Mouse (Mus musculus) adrenal gland, adult 2 months (tissue): ENCODE data around the gene Gm43552. TPM values are rescaled to one million over a fixed set of nuclear protein-coding genes. Genes with fewer than 3 reads are reported as not detected.

Experiments
- DNase-seq: peaks from one replicate; pipeline ENCODE4 v3.0.0; 2021
- polyA plus RNA-seq: library from polyadenylated mRNA; depleted of rRNA; stranded (reverse); fragments of >200 nt; gene quantifications from 2 replicates; pipeline ENCODE4 v1.2.3, GENCODE M21; 2012
- total RNA-seq, 2 experiments: library from RNA; stranded (reverse); gene quantifications; 2 replicates each; pipeline ENCODE4 v1.2.3; 2021

The Gm43552 gene
- total and polyA plus RNA-seq, 3 experiments: 1.2 to 8.3 TPM; not detected in 1

GRCm38 (mm10) chr5:65438041-65438440 is 54.6 kb downstream of the Gm43552 start:
- DNase-seq: no peak

GRCm38 (mm10) chr5:65435806-65436561 is 56.6 kb downstream of the Gm43552 start, which contains the start of gene Ugdh:
TSS of gene Ugdh (minus strand) at chr5:65435949.
- peak; percentile 99 for DNase-seq

GRCm38 (mm10) chr5:65435363-65435805 is 57.2 kb downstream of the Gm43552 start:
- no peak for DNase-seq

- DNase-seq: no peak
These were observed 57.9 kb downstream of the Gm43552 start for GRCm38 (mm10) chr5:65434471-65435362.

- no peak for DNase-seq
These were observed 63.2 kb downstream of the Gm43552 start for GRCm38 (mm10) chr5:65429441-65429840.

DNA sequence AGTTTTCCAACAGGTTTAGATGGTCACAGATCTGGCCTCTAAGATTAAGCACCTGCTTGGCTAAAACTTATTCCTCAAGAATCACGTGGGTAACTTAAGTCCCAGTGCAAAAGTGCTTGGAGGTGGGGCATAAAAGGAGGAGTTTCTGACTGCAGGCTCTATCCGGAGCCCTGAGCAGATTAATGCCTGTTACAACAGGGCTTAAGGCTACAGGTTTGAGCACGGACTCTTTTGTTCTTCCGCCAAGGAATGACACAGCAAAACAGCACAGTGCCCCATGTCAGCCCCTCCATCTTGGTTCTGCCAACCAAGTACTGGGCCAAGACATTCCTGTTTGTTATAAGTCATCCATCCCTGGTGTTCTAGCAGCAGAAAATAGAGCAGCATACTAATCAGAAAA is 64.3 kb downstream of the Gm43552 start:
- DNase-seq: no peak

DNA sequence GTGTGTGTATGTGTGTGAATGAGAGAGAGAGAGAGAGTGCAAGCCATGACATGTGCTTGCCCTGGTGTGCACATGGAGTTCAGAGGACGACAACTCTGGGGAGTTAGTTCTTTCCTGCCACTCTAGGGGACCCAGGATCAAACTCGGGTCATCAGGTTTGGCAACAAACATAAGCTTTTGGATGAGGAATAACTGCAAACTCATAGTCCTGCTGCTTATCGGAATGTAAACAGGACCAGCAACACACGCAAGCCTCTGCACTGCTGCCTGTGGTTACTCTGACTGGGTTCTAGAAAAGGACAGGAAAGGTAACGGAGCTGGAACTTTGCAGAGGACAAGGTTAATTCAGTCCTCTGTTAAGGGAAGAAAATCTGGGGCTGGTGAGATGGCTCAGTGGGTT is 67.4 kb downstream of the Gm43552 start:
- no peak for DNase-seq

DNA sequence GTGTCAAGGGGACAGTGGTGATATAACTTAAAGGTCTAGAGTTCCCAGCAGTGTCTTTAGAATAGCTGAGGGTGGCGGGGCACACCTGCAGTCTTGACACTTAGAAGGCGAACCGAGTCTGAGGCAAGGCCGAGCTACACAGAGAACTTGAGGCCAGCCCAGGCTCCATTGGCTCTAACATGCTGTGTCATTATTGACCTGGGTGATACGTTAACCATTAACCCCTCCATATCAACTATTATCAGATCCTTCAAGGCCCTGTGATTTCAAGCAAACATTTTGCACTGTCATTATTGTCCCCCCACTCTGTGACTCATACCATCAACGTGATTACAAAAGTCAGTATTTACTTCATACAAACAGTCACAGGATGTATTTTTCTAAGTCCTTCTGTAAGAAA is 68.4 kb downstream of the Gm43552 start:
- peak; percentile 49 for DNase-seq

DNA sequence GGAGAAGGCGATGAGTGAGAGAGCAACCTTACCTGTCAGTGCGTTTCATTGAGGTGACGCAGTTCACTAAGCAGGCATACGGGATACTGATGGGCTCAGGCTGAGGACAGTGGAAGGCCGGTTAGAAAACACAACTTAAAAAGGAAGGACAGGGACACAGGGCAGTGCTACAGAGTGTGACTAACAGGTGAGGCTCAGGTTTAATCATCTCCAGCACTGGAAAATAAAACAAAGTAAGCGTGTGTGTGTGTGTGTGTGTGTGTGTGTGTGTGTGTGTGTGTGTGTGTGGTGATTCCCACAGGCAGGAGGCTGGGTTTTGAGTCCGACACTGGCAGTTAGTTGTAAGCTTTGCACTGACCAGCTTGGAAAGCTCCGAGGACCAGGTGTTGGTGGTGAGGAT is 69.8 kb downstream of the Gm43552 start:
- no peak for DNase-seq

- DNase-seq: no peak
These were observed 71.8 kb downstream of the Gm43552 start for GRCm38 (mm10) chr5:65420822-65421221.

- no peak for DNase-seq
These were observed 73.5 kb downstream of the Gm43552 start for GRCm38 (mm10) chr5:65419136-65419535.

GRCm38 (mm10) chr5:65415653-65416458 is 76.8 kb downstream of the Gm43552 start:
- DNase-seq: no peak

DNA sequence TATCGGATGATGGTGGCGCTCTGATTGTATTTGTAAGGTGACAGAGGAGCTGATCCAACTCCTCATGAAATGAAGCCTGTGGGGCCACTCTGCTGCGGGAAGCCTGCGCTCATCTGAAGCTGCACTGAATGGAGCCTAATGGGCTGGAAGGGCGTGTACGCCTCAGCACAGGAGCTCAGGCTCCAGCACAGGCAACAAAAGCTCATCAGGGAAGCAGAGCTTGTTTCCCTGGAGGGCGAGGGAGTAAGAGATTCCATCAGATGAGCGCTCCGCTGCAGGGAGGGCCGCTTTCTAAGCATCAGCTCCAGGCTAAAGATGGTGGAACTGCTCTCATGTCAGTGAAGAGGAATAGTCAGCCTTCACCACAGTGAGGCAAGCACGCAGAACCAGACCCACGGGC is 84.6 kb downstream of the Gm43552 start:
- DNase-seq: no peak

GRCm38 (mm10) chr5:65401251-65401994 is 91.2 kb downstream of the Gm43552 start:
- DNase-seq: peak; percentile 84

- no peak for DNase-seq
These were observed 98.2 kb downstream of the Gm43552 start for GRCm38 (mm10) chr5:65394425-65394824.

- no peak for DNase-seq
These were observed 100.9 kb downstream of the Gm43552 start for GRCm38 (mm10) chr5:65391753-65392152.

DNA sequence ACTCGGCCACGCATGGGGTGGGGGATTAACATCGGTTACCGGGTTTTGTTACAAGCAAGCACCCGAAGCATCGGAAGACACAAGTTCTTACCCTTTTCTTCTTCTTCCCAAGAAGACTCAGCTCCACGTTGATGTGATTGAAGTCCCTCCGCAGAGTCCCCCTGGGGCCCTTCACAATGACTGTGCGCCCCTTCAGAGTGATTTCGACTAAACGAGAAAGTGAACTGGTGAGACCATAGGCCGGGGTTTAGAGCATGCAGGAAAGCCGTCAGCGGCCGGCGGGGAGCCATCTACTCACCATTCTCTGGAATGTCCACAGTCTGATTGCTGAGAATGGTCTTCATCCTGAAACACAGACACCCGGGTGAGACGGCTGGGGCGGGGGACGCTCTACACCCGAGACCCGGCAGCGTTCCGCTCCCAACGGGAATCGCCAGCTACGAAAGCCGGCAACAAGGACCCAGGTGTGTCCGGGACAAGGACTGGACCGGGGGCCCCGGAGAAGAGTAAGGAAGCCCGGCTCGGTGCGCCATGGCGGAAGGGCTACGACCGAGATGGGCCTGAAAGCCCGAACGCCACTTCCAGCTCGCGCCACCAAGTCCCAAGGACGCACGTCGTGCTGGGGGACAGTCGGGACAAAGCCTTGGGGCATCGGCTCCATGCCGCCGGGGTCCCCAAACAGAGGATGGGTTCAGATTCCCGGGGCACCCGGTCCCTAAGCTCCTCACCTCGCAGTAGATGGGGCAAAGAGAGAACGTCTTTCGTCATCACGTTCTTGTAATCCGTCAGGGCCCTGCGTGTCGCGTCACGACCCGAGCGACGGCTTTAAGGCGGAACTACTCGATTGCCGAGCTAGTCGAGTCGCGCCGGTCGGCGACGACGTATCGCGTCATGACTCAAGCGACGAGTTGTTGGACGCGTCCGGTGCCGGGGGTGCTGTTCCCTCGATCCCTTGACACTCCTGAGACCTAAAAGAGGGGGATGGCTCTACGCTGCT is 101.7 kb downstream of the Gm43552 start, which contains the start of the genes Rpl9 and Lias:
Gene Rpl9 (minus strand): TSS at position 797 of the 997 bp plus-strand sequence.
Gene Lias (plus strand): TSS at position 850 of the 997 bp plus-strand sequence.
- DNase-seq: peak; percentile 98

DNA sequence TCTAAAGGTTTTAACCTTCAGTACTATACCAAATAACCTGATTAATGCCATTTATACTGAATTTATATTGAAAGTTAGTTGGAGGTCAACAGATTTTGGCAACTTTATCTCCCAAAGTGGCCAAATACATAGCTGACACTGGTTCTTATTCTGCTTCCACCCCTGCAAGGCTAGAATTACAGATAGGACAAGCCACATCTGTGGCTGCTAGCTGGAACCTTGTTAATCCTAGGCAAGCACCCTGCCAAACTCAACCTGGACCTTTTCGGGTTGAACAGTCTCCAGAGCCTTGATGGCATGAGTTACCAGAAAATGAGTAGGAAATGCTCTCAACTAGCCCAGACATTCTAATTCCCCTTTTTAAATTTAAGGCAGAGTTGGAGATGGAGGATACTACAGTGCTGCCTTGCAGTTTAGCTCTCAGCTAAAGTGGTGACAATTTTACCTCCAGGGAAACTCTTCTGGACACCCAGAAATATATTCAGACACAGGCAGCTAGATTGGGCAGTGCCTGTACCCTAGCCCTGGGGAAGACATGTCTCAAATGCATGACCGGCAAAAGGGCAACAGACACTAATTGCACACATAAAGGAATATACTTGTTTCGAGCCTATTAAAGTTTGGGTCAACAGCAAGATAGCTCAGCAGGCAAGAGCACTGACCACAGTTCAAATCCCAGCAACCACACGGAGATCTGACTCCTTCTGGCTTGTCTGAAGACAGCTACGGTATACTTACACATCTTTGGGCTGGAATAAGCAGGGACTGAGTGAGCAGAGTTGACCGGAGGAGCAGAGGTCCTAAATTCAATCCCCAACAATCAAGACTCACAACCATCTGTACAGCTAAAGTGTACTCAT is 105.4 kb downstream of the Gm43552 start:
- DNase-seq: no peak

DNA sequence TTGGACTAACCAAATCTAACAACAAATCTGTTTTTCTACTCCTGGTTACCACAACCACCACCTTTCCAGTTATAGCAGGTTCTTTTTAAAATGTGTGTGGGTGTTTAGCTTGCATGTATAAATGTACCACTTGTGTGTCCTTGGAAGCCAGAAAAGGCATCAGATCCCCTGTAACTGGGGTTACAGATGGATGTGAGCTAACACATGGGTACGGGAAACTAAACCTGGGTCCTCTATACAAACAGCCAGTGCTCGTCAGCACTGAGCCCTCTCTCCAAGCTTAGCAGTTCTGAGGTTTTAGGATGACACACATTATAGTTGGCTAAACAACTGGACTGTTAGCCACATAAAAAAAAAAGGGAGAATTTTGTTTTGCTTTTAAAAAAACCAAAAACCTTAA is 106.9 kb downstream of the Gm43552 start:
- no peak for DNase-seq
